ENCODE assay signal across 20 mouse cellular contexts in genomic region chr2:125255886-125256285, GRCm38 (mm10).
"Had no signal": no experiment of that assay in that cellular context is flagged by ENCODE, and none has a peak within 500 bp of the region (broad histone marks: within the 10 kb centered on the region; RNA-seq: fewer than 3 reads in every experiment).

No protein-coding gene starts in this region.

- H3K9me3 ChIP-seq: midbrain, embryonic 15.5 days; neural tube, embryonic 12.5 days had no signal

- ATAC-seq: liver, postnatal 0 days; lung, postnatal 0 days; midbrain, embryonic 13.5 days; midbrain, embryonic 15.5 days had no signal

- H3K4me2 ChIP-seq: lung, embryonic 15.5 days; midbrain, embryonic 11.5 days; midbrain, embryonic 13.5 days; midbrain, embryonic 15.5 days; neural tube, embryonic 12.5 days had no signal

- H3K4me1 ChIP-seq: lung, embryonic 15.5 days; midbrain, embryonic 13.5 days; midbrain, embryonic 15.5 days; neural tube, embryonic 12.5 days had no signal

- H3K27ac ChIP-seq: lung, embryonic 15.5 days; macrophage; midbrain, embryonic 13.5 days; midbrain, embryonic 15.5 days; neural tube, embryonic 12.5 days had no signal

- DNase-seq: liver, postnatal 0 days; lung, adult 2 months; lung, postnatal 14 days; lung, postnatal 36 days; retina, postnatal 1 day; right cerebral cortex, adult 18-20 months; right cerebral cortex, postnatal 25 days; right cerebral cortex, postnatal 4 days; spleen, adult 18-20 months; thymus, adult 18-20 months; thymus, postnatal 14 days; thymus, postnatal 36 days had no signal

- H3K4me3 ChIP-seq: lung, embryonic 15.5 days; megakaryocyte, embryonic 14.5 days; midbrain, embryonic 13.5 days; midbrain, embryonic 15.5 days; neural tube, embryonic 12.5 days had no signal

- H3K9ac ChIP-seq: liver, postnatal 0 days; lung, embryonic 15.5 days; midbrain, embryonic 13.5 days; midbrain, embryonic 15.5 days; neural tube, embryonic 12.5 days had no signal

- H3K27me3 ChIP-seq: lung, embryonic 15.5 days; megakaryocyte, embryonic 14.5 days; midbrain, embryonic 13.5 days; midbrain, embryonic 15.5 days; neural tube, embryonic 12.5 days had no signal
